Mouse (Mus musculus): Measurements from ENCODE around the gene Cacna1d.

The Cacna1d gene

GRCm38 (mm10) chr14:30329109-30329508, 162.1 kb downstream of the Cacna1d start:
- no peak for DNase-seq (ENCODE audit: low read depth)

GRCm38 (mm10) chr14:30327452-30327851, 163.8 kb downstream of the Cacna1d start:
- DNase-seq (ENCODE audit: low read depth), result no peak

DNA sequence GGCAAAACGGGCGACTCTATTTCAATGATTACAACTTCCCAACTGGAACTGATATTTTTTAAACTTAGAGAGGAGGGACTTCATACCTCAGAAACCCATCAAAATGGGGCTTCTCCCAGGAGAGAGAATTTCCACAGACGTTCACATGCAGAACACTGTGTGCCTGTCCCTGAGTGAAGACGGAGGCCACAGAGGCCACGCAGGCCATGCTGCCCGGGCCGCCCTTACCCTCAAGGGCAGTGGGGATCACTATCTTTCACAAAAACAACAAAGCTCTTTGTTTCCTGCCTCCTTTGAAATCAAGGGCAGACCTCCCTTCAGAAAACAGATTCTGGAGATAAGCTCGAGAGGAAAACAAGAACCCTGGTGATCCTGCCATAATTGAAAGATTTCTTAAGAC, 164.2 kb downstream of the Cacna1d start:
- DNase-seq (ENCODE audit: low read depth), result no peak

DNA sequence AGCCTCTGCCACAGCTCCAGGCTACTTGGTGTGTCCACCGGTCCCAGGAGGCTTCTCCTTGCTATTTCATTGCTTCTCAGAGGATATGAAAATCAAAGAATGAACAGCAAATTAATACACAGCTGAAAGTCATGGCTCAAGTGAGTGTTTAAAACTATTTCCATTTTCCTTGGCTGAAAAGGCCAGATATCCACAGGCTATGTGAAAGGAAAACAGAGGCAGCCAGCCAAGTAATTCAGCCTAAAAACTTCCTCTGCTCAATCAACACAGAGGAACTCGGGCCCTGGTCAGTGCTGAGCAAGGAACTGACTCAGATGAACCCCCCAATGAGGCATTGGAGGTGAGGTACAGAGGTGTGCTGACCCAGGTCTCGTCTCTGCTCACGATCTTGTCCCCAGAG, 165.0 kb downstream of the Cacna1d start:
- DNase-seq (ENCODE audit: low read depth), result no peak

DNA sequence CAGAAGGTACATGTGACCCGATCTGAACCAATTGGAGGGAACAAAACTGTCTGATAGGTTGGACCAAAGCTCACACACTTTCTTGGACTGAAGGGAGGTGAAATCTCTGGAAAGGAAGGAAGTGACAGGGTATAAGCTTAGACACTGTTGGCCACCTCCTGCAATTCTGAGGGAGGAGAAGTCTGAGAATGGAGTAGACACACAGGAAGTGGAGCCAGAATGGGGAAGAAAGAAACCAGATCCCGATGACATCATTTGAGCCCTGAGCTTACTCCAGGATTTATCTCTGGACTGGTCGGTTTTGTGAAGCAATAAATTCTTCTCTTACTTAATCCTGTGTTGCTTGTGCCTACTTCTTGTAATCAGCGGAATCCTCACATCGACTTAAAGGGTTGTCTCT, 166.3 kb downstream of the Cacna1d start:
- DNase-seq (ENCODE audit: low read depth), result no peak

GRCm38 (mm10) chr14:30318715-30319437, 172.4 kb downstream of the Cacna1d start:
- DNase-seq (ENCODE audit: low read depth), result no peak

- no peak for DNase-seq (ENCODE audit: low read depth)
These were observed 173.0 kb downstream of the Cacna1d start for GRCm38 (mm10) chr14:30318293-30318692.

GRCm38 (mm10) chr14:30317616-30318015, 173.6 kb downstream of the Cacna1d start:
- DNase-seq (ENCODE audit: low read depth), result no peak

GRCm38 (mm10) chr14:30311206-30311889, 179.9 kb downstream of the Cacna1d start:
- no peak for DNase-seq (ENCODE audit: low read depth)

DNA sequence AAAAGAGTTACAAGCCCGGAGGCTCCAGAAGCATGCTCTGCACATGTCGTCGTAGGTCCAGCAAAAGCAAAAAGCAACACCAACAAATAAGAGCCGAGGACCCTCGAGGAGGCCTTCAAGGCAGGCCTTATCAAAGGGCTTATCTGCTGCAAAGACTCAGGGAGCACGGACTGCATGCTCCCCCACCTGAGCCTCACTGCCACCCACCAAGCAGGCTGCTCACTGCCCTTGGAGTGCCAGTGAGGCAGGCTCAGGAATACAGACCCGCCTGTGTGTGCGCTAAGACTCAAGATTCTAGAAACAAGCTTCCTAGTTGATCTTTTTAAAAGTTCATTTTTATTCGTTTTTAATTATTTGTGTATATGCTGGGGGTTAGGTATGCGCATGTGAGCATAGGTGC, 181.0 kb downstream of the Cacna1d start:
- no peak for DNase-seq (ENCODE audit: low read depth)

- DNase-seq (ENCODE audit: low read depth), result no peak
These were observed 185.0 kb downstream of the Cacna1d start for GRCm38 (mm10) chr14:30306221-30306620.

DNA sequence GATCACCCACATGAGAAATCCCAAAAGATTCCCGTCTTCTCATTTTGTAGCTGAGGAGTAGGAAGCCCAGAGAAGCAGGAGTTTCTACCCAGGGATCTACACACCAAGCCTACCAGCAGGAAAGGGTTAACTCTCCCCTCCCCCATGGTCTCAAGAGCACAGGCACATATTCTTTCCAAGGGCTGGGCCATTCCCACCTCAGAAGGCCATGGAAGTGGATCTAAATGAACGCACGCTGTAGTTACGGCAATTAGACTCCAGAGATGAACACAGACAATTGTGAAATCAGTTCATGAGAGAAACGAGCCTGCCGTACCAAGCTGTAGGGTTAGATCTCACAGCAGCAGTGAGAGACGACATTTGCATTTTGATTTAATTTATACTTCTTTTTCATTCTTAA, 191.3 kb downstream of the Cacna1d start:
- DNase-seq (ENCODE audit: low read depth), result no peak

DNA sequence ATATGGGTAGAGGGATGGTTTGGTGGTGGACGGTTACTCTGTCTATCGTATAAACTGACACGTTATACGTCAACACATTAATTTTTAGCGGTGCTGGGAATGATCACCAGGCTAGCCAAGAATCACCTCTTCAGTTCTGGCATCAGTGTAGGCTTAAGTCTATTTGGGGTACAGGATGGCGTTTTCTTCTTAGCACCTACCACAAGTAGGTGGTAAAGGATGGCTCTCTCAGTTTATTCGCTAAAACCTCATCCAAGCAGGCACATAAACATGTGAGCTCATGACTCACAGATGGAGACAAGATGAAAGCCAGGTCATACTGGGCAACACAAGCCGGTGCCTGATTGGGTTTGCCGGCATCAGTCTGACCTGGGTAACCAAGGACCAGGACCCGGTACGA, 193.8 kb downstream of the Cacna1d start:
- no peak for DNase-seq (ENCODE audit: low read depth)

- DNase-seq (ENCODE audit: low read depth), result no peak
These were observed 199.2 kb downstream of the Cacna1d start for GRCm38 (mm10) chr14:30292135-30292463.

- peak; percentile 53 for DNase-seq (ENCODE audit: low read depth)
These were observed 199.7 kb downstream of the Cacna1d start for GRCm38 (mm10) chr14:30291389-30292134.

- DNase-seq (ENCODE audit: low read depth), result no peak
These were observed 206.8 kb downstream of the Cacna1d start for GRCm38 (mm10) chr14:30284446-30284845.

DNA sequence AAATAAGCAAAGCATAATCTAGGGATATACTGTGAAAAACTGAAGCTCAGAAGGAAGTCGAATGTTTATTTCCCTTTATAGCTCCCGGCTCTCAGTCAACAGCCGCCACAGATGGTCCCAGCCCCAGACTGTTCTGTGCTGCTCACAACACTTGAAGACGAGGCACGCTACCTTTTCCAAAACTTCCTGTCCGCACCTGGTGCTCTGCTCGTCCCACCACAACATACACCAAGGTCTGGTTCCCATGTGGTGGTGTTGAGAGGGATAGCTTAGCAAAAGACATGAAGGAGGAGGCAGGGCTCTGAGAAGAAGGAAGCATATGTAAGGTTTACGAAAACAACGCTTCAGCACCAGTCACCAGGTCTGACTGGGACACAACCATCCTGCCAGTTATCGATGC, 207.2 kb downstream of the Cacna1d start:
- DNase-seq (ENCODE audit: low read depth), result no peak

DNA sequence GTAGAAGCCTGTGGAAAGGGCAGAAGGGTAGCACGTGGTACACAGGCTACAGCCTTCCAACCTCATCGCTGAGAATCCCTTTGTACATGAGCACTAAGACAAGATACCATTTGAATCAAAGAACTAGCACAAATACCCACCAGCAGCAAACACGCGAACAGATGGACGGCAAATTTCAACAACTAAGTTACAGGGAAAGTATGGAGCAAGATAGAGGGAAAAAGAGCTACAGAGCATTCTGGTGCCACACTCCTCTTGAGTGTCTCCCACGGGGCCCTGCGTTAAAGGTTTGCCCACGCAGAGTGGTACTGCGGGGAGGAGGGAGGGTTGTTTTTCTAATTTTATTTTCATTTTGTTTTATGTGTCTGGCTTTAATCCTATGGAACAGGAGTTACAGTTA, 215.7 kb downstream of the Cacna1d start:
- no peak for DNase-seq (ENCODE audit: low read depth)

- DNase-seq (ENCODE audit: low read depth), result no peak
These were observed 218.3 kb downstream of the Cacna1d start for GRCm38 (mm10) chr14:30272976-30273375.

DNA sequence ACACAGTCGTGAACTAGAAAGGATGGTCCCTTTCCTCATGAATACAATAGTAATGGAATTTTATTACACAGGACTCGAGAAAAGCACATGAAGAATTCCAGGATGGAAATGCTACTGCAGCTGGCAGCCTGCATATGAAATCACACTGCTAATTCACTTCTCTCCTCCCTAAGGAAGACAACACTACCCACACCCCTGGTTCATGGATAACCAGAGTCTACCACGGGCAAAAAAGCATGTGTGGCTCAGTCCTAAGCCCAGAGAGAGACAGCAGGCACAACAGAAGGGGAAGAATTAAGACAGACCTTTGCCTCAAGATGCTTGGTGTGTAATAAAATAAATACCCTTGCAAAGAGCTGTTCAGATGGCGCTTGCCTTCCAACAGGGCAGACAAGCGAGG, 218.7 kb downstream of the Cacna1d start:
- no peak for DNase-seq (ENCODE audit: low read depth)

- DNase-seq (ENCODE audit: low read depth), result no peak
These were observed 219.4 kb downstream of the Cacna1d start for GRCm38 (mm10) chr14:30271856-30272255.

DNA sequence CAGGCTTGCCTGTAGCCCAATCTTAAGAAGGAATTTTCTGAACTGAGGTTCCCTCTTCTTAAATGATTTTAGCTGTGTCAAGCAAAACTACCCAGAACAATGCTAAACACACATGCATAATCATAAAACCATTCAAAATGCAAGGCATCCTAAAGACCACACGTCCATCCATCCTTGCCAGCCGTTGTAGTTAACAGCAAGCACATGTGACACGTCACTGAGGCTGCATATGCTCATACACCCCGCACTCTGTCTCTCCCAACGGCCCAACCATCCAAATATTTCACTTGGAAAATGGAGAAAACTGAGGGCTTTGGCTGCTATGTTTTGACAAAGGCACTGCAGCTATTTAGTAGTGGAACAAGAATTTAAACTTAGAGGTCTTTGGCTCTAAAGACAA, 220.9 kb downstream of the Cacna1d start:
- no peak for DNase-seq (ENCODE audit: low read depth)

- peak; percentile 64 for DNase-seq (ENCODE audit: low read depth)
These were observed 225.5 kb downstream of the Cacna1d start for GRCm38 (mm10) chr14:30265728-30266127.
